Mouse (Mus musculus): ENCODE data around the gene Gm44596. TPM values are rescaled to one million over a fixed set of nuclear protein-coding genes. Genes with fewer than 3 reads are reported as not detected.

Gm44596 gene
- not detected in 2 replicates for polyA plus RNA-seq (2015; fragmentation: Nextera tagmentation; extraction: Ambion mirVana)

DNA sequence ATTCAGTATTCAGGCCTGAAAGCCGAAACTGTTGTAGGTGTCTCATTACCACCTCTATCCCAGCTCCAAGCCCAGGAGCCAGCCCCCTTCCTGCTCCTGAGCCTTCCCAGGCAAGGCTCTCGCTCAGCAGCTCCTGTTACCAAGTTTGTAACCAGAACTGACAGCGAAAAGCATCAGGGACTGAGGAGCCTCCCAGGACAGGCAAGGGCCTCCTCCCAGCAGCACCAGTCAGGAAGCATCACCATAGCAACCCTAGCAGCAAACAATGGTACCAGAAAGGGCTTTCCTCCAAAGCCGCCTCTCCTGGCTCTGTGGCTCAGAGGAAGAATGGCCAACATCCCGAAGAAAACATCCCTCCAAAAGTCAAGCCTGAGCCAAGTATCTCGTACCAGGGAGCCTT, at the start of gene Gm44596, which contains the start of gene Tex52:
TSS of gene Gm44596 (plus strand) at position 312 of the 400 bp plus-strand sequence.
TSS of gene Tex52 (plus strand) at position 265 of the 400 bp plus-strand sequence.
- Histone ChIP-seq H3K27me3 (no peaks in the 10 kb centered on the region), H3K36me3 (0 out of 2 replicates have a peak, but pooled peaks cover 3% of the 10 kb centered on the region), H3K4me3 (no peak within 1 kb of the TSS), H3K4me2 (0 out of 2 replicates have a peak within 1 kb of the TSS, but pooled peaks have one; percentile 4), H3K9ac (no peak within 1 kb of the TSS), H3K4me1 (replicated peaks) (peaks cover 7% of the 10 kb centered on the region), H3K9me3 (no peaks in the 10 kb centered on the region), H3K27ac (replicated peaks) (peak within 1 kb of the TSS; percentile 50)
- 10% methylated on average over 6 of the region's 6 CpGs for WGBS
- ATAC-seq (ENCODE audit: low FRiP score, low read depth), result peak; percentile 78

DNA sequence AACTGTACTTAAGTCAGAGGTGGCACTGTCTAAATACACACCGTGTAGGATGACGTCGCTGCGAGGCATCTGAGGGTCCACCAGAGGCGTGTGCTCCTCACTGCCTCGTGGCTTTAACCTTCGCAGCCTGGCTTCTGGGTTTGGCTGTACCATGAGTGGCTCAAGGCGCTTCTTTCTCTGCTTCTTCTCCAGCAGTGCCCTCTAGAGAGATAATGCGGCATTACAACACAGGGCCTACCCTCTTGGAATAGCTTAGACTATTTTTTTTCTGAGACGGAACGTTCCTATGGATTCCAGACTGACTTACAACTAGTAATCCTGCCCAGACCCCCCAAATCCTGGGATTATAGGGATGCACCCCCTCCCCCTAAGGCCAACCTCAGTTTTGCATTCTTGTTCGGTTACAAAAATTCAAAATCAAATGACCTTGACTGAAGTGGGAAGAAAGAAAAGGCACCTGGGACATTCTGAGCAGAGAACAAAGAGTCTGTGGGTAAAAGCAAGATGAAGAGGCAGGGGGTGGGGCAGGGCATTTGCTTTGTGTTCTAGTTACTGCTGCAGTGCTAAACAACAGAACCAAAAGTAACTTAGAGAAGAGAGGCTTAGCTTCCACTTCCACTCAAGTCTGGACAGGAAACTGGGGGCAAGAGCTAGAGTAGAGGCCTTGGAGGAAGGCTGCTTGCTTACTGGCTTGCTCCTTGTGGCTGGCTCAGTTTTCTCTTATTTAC, 40.7 kb upstream of the Gm44596 start:
- H3K9ac ChIP-seq, result no peak overlapping the region
- 25% methylated on average over 12 of the region's 12 CpGs for WGBS
- H3K27me3 ChIP-seq, result no peaks in the 10 kb centered on the region
- H3K4me1 ChIP-seq (replicated peaks), result peaks cover 16% of the 10 kb centered on the region
- 0 out of 2 replicates have a peak overlapping the region, but pooled peaks have one; percentile 11 for H3K27ac ChIP-seq (replicated peaks)
- ATAC-seq (ENCODE audit: low FRiP score, low read depth), result peak; percentile 72
- H3K4me2 ChIP-seq, result no peak overlapping the region
- peaks cover 24% of the 10 kb centered on the region for H3K36me3 ChIP-seq
- no peaks in the 10 kb centered on the region for H3K9me3 ChIP-seq
- H3K4me3 ChIP-seq, result no peak overlapping the region

GRCm38 (mm10) chr6:128337467-128337866, 37.8 kb upstream of the Gm44596 start:
- Histone ChIP-seq H3K4me1 (replicated peaks) (peaks cover 21% of the 10 kb centered on the region), H3K27me3 (no peaks in the 10 kb centered on the region), H3K36me3 (peaks cover 8% of the 10 kb centered on the region), H3K9ac (no peak overlapping the region), H3K4me2 (no peak overlapping the region), H3K27ac (replicated peaks) (no peak overlapping the region), H3K4me3 (no peak overlapping the region), H3K9me3 (no peaks in the 10 kb centered on the region)
- WGBS, result 79% methylated on average over 7 of the region's 7 CpGs
- ATAC-seq (ENCODE audit: low FRiP score, low read depth), result no peak

- WGBS, result 54% methylated on average over 5 of the region's 5 CpGs
- ATAC-seq (ENCODE audit: low FRiP score, low read depth), result peak; percentile 45; the same call in 1 of the 2 replicates
Measured at GRCm38 (mm10) chr6:128338876-128339275, 36.4 kb upstream of the Gm44596 start.

GRCm38 (mm10) chr6:128341956-128342723, 33.2 kb upstream of the Gm44596 start:
- peaks cover 18% of the 10 kb centered on the region for H3K4me1 ChIP-seq (replicated peaks)
- no peak for ATAC-seq (ENCODE audit: low FRiP score, low read depth)
- H3K9me3 ChIP-seq, result no peaks in the 10 kb centered on the region
- no peak overlapping the region for H3K4me3 ChIP-seq
- 97% methylated on average over 11 of the region's 11 CpGs for WGBS
- H3K4me2 ChIP-seq, result no peak overlapping the region
- H3K27ac ChIP-seq (replicated peaks), result no peak overlapping the region
- H3K27me3 ChIP-seq, result no peaks in the 10 kb centered on the region
- H3K9ac ChIP-seq, result no peak overlapping the region
- 0 out of 2 replicates have a peak, but pooled peaks cover 8% of the 10 kb centered on the region for H3K36me3 ChIP-seq

More at GRCm38 (mm10) chr6:128338876-128339275, 36.4 kb upstream of the Gm44596 start:
- H3K4me1 ChIP-seq (replicated peaks), result peaks cover 21% of the 10 kb centered on the region
- H3K27ac ChIP-seq (replicated peaks), result peak overlapping the region; percentile 53; the same call in 1 of the 2 replicates
- H3K4me3 ChIP-seq, result no peak overlapping the region
- no peak overlapping the region for H3K4me2 ChIP-seq
- peaks cover 8% of the 10 kb centered on the region; the same call in 1 of the 2 replicates for H3K36me3 ChIP-seq
- H3K9ac ChIP-seq, result no peak overlapping the region
- H3K9me3 ChIP-seq, result no peaks in the 10 kb centered on the region
- no peaks in the 10 kb centered on the region for H3K27me3 ChIP-seq

DNA sequence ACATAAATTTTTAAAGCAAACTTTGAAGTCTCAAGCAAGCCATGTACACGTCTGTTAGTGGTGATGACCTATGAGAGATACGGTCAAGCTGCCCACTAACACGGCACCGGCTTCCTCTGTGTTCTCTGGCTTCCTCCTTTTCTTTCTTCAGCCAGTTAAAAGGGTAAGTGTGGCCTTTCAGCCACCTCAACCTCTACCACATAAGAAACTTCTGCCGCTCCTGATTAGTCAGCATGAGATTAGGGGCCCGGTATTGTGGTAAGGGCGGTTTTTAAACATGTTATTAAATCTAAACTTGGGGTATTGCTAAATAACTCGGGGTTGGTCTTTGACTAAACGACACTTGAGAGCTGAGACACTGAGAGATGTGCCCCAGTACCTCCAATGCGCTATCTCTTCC, 29.7 kb upstream of the Gm44596 start:
- H3K36me3 ChIP-seq, result peaks cover 8% of the 10 kb centered on the region; the same call in 1 of the 2 replicates
- H3K27me3 ChIP-seq, result no peaks in the 10 kb centered on the region
- no peak overlapping the region for H3K27ac ChIP-seq (replicated peaks)
- no peak overlapping the region for H3K9ac ChIP-seq
- H3K9me3 ChIP-seq, result no peaks in the 10 kb centered on the region
- ATAC-seq (ENCODE audit: low FRiP score, low read depth), result no peak
- peaks cover 16% of the 10 kb centered on the region; the same call in 1 of the 2 replicates for H3K4me1 ChIP-seq (replicated peaks)
- H3K4me2 ChIP-seq, result no peak overlapping the region
- no peak overlapping the region for H3K4me3 ChIP-seq
- 93% methylated on average over 10 of the region's 10 CpGs for WGBS

- Histone ChIP-seq H3K4me3 (no peak overlapping the region), H3K4me2 (no peak overlapping the region), H3K4me1 (replicated peaks) (peaks cover 16% of the 10 kb centered on the region; the same call in 1 of the 2 replicates), H3K9ac (no peak overlapping the region), H3K9me3 (no peaks in the 10 kb centered on the region), H3K36me3 (peaks cover 8% of the 10 kb centered on the region; the same call in 1 of the 2 replicates), H3K27ac (replicated peaks) (no peak overlapping the region), H3K27me3 (no peaks in the 10 kb centered on the region)
- WGBS, result 89% methylated on average over 6 of the region's 6 CpGs
- ATAC-seq (ENCODE audit: low FRiP score, low read depth), result no peak
Measured at GRCm38 (mm10) chr6:128346782-128347181, 28.5 kb upstream of the Gm44596 start.

- Histone ChIP-seq H3K9ac (no peak overlapping the region), H3K4me2 (no peak overlapping the region), H3K9me3 (no peaks in the 10 kb centered on the region), H3K4me1 (replicated peaks) (peaks cover 26% of the 10 kb centered on the region), H3K36me3 (no peaks in the 10 kb centered on the region; the same call in 1 of the 2 replicates), H3K27ac (replicated peaks) (peak overlapping the region; percentile 55), H3K4me3 (no peak overlapping the region), H3K27me3 (no peaks in the 10 kb centered on the region)
- 27% methylated on average over 7 of the region's 7 CpGs for WGBS
- ATAC-seq (ENCODE audit: low FRiP score, low read depth), result peak; percentile 68
Measured at GRCm38 (mm10) chr6:128349711-128350110, 25.6 kb upstream of the Gm44596 start.

DNA sequence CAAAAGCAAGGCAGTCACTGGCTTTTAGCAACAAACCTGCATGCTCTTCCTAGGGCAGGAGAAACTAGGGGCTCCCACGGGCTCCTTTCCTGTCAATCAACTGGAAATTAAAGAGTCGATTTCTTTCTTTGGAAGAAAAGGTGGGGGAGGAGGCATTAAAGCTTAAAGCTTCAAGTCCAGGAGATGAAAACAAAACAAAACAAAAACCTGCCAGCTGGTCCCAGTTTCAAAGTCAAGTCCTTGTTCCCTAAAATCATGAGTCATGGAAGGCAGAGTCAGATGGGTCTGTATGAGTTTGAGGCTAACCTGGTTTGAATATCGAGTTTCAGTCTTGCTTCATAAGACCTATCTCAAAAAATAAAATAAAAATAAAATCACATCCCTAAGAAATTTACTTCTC, 21.2 kb upstream of the Gm44596 start:
- H3K4me3 ChIP-seq, result peak overlapping the region; percentile 85
- peaks cover 31% of the 10 kb centered on the region for H3K4me1 ChIP-seq (replicated peaks)
- no peak overlapping the region; the same call in 1 of the 2 replicates for H3K9ac ChIP-seq
- no peaks in the 10 kb centered on the region for H3K9me3 ChIP-seq
- H3K27me3 ChIP-seq, result no peaks in the 10 kb centered on the region
- H3K4me2 ChIP-seq, result peak overlapping the region; percentile 58
- 52% methylated on average over 3 of the region's 3 CpGs for WGBS
- H3K36me3 ChIP-seq, result peaks cover 11% of the 10 kb centered on the region
- H3K27ac ChIP-seq (replicated peaks), result no peak overlapping the region
- no peak for ATAC-seq (ENCODE audit: low FRiP score, low read depth)

- peak overlapping the region; percentile 85 for H3K4me3 ChIP-seq
- peaks cover 36% of the 10 kb centered on the region for H3K4me1 ChIP-seq (replicated peaks)
- H3K27me3 ChIP-seq, result no peaks in the 10 kb centered on the region
- H3K36me3 ChIP-seq, result peaks cover 11% of the 10 kb centered on the region
- H3K9me3 ChIP-seq, result no peaks in the 10 kb centered on the region
- H3K27ac ChIP-seq (replicated peaks), result peak overlapping the region; percentile 92
- peak; percentile 78 for ATAC-seq (ENCODE audit: low FRiP score, low read depth)
- WGBS, result 0% methylated on average over 28 of the region's 28 CpGs
- H3K4me2 ChIP-seq, result peak overlapping the region; percentile 58
- H3K9ac ChIP-seq, result peak overlapping the region; percentile 90
Measured at GRCm38 (mm10) chr6:128355201-128355681, 20.1 kb upstream of the Gm44596 start.

DNA sequence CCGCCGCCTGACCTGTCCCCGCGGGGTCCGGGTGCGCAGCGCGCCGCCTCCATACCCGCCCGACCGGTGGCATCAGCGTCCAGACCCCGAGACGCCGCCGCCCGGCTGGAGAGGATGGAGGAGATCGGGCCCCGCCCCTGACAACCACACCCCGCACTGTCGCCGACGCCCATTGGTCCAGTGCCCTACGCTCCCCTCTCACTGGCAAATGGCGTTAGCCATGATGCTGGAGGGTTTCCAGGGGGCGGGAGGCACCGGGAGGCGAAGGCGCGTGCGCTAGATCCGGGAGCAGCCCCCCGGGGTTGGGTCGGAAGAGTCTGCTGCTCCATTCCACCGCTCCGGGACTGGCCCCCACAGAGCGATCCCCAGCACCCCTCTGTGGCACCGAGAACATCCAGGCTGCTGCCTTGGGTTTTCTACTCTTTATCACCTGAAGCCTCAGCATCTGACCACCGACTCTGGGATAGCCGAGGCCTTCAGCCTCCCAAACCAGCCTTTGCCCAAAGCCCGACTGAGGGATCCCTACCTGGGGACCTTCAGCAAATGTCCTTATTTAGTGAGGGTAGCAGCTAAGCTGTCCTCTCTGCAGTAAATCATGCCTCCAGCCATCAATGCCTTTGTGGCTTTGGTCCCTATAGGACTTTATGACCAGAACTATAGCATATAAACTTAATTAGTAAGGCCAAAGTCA, 19.4 kb upstream of the Gm44596 start, which contains the start of gene Tulp3:
TSS of gene Tulp3 (minus strand) at position 126 of the 691 bp plus-strand sequence.
- Histone ChIP-seq H3K36me3 (peaks cover 11% of the 10 kb centered on the region; the same call in 1 of the 2 replicates), H3K4me1 (replicated peaks) (peaks cover 42% of the 10 kb centered on the region), H3K27me3 (no peaks in the 10 kb centered on the region), H3K9me3 (no peaks in the 10 kb centered on the region), H3K4me2 (peak within 1 kb of the TSS; percentile 58), H3K4me3 (peak within 1 kb of the TSS; percentile 85), H3K9ac (peak within 1 kb of the TSS; percentile 90), H3K27ac (replicated peaks) (peak within 1 kb of the TSS; percentile 92)
- peak; percentile 98 for ATAC-seq (ENCODE audit: low FRiP score, low read depth)
- WGBS, result under 1% methylated on average over 41 of the region's 42 CpGs

Measured in hindbrain, embryonic 15.5 days (tissue).